Mouse (Mus musculus) myocyte (in vitro differentiated cells): ENCODE data around the gene Gm7029.
"Not testable (repeated sequence)": the region's sequence is repeated elsewhere in the genome, so short reads cannot be mapped to it uniquely, and the experiment has no call there.

Experiments
- CEBPB ChIP-seq: IDR thresholded peaks from 2 replicates; pipeline ENCODE4 v1.6.1; 2011; ENCODE audit warnings: mild to moderate bottlenecking, moderate library complexity; ENCODE audit not compliant: poor library complexity, insufficient read depth, severe bottlenecking
- E2F4 ChIP-seq: IDR thresholded peaks from one replicate; pipeline ENCODE4 v1.6.1; 2011; ENCODE audit warnings: mild to moderate bottlenecking, control low read depth, moderate library complexity; ENCODE audit not compliant: insufficient read depth
- MAX ChIP-seq: IDR thresholded peaks from one replicate; pipeline ENCODE4 v1.6.1; 2011; ENCODE audit warnings: low read depth, mild to moderate bottlenecking, control low read depth
- MYOD1 ChIP-seq, 3 experiments: IDR thresholded peaks; one replicate each; pipeline ENCODE4 v1.6.1; 2011; ENCODE audit warnings: control low read depth in 2 of 3, low read depth in 2 of 3, mild to moderate bottlenecking in 2 of 3, moderate library complexity in 1 of 3; ENCODE audit not compliant: insufficient read length in 2 of 3, control insufficient read depth in 1 of 3
- MYOG ChIP-seq, 3 experiments: IDR thresholded peaks; one replicate each; pipeline ENCODE4 v1.6.1; 2011; ENCODE audit warnings: control low read depth in 2 of 3, low read depth in 2 of 3, mild to moderate bottlenecking in 2 of 3; ENCODE audit not compliant: insufficient read length in 2 of 3, control insufficient read depth in 1 of 3, insufficient read depth in 1 of 3
- POLR2A ChIP-seq: IDR thresholded peaks from one replicate; pipeline ENCODE4 v1.6.1; 2011; ENCODE audit warnings: low read depth, mild to moderate bottlenecking, control low read depth, moderate library complexity; ENCODE audit not compliant: insufficient read length
- POLR2AphosphoS2 ChIP-seq: IDR thresholded peaks from one replicate; pipeline ENCODE4 v1.6.1; 2011; ENCODE audit warnings: low read depth, control low read depth; ENCODE audit not compliant: insufficient read length
- REST ChIP-seq: IDR thresholded peaks from one replicate; pipeline ENCODE4 v1.6.1; 2011; ENCODE audit warnings: mild to moderate bottlenecking, control low read depth, moderate library complexity; ENCODE audit not compliant: insufficient read depth, insufficient read length
- TCF12 ChIP-seq: IDR thresholded peaks from one replicate; pipeline ENCODE4 v1.6.1; 2011; ENCODE audit warnings: mild to moderate bottlenecking, control low read depth; ENCODE audit not compliant: poor library complexity, insufficient read depth, severe bottlenecking
- TCF3 ChIP-seq: IDR thresholded peaks from one replicate; pipeline ENCODE4 v1.6.1; 2011; ENCODE audit warnings: low read depth, control low read depth; ENCODE audit not compliant: insufficient read length
- USF1 ChIP-seq: IDR thresholded peaks from one replicate; pipeline ENCODE4 v1.6.1; 2011; ENCODE audit warnings: low read depth, mild to moderate bottlenecking, control low read depth, moderate library complexity

- not testable (repeated sequence) for TF ChIP-seq POLR2A; TCF12; MAX; POLR2AphosphoS2; CEBPB; MYOD1 (IDR thresholded peaks at IDR 0.05; ENCODE audit: control insufficient read depth in 1 of 3, insufficient read length in 2 of 3, low read depth in 2 of 3); MYOG (IDR thresholded peaks at IDR 0.05; ENCODE audit: control insufficient read depth in 1 of 3, insufficient read depth in 1 of 3, insufficient read length in 2 of 3, low read depth in 2 of 3); USF1; TCF3; E2F4; REST
Measured at GRCm38 (mm10) chr17:33884320-33884719, 10.7 kb downstream of the Gm7029 start.
